Mouse (Mus musculus): ENCODE results near the gene Oaf. TPM values are rescaled to one million over a fixed set of nuclear protein-coding genes. Genes with fewer than 3 reads are reported as not detected.

The Oaf gene
- polyA plus RNA-seq, 1 experiment from 2014 or later, result 3.2 TPM

DNA sequence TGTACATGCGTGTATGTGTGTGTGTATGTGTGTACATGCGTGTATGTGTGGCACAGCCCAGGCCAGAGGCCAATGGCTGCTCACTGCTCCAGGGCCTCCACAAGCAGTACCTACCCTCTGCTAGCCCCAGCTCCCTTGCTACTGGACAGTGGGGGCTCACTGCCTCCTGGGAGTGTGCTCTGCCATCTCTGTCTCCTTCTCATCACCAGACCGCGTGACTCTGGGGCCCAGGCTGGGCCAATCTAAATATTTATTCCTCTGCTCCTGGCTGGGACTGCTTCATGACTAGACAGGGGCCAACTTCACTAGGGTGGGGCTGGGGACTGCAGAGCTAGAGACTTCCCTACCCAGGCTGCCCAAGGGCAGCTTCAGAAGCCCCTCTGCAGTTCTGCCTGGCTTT lies 7.9 kb downstream of the Oaf start:
- no peaks in the 10 kb centered on the region for H3K9me3 ChIP-seq (replicated peaks; ENCODE audit: control insufficient read depth, low read length, poor library complexity, severe bottlenecking)
- ATAC-seq, result no peak
- 73% methylated on average over 4 of the region's 4 CpGs for WGBS
- no peak overlapping the region for H3K4me3 ChIP-seq (ENCODE audit: low read depth, low read length)
- no peaks in the 10 kb centered on the region for H3K4me1 ChIP-seq (ENCODE audit: control insufficient read depth, insufficient read depth, low read length)
- no peak overlapping the region for H3K4me2 ChIP-seq (ENCODE audit: low read length)
- H3K27ac ChIP-seq (ENCODE audit: low read length), result no peak overlapping the region
- no peaks in the 10 kb centered on the region for H3K36me3 ChIP-seq (ENCODE audit: control insufficient read depth, insufficient read depth, low read length)
- no peak overlapping the region for H3K9ac ChIP-seq (ENCODE audit: low read depth, low read length)
- H3K27me3 ChIP-seq (ENCODE audit: control insufficient read depth, insufficient read depth, low read depth, low read length), result no peaks in the 10 kb centered on the region

DNA sequence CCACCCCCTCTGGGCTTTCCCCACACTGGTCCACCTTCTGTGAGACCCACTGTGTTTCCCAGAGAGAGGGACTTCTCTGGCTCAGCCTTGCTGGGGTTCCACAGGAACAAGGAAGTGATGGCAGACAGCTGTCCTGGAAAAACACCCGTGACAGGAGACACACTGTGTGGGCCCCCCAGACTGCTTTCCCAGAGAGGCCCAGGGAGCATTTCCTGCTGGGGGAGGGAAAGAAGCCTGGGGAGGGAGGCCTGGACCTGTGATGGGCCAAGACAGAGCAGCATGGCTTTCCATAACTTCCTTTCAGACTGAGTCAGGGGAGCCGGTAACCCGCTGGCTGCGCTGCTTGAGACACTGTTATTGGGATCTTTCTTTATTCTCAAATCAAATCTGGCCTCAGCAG lies 8.8 kb downstream of the Oaf start:
- no peak for ATAC-seq
- 73% methylated on average over 4 of the region's 4 CpGs for WGBS

GRCm38 (mm10) chr9:43229962-43230361 lies 9.7 kb downstream of the Oaf start:
- Histone ChIP-seq H3K9me3 (replicated peaks; ENCODE audit: control insufficient read depth, low read length, poor library complexity, severe bottlenecking) (no peaks in the 10 kb centered on the region), H3K4me3 (ENCODE audit: low read depth, low read length) (no peak overlapping the region), H3K9ac (ENCODE audit: low read depth, low read length) (no peak overlapping the region), H3K27me3 (ENCODE audit: control insufficient read depth, insufficient read depth, low read depth, low read length) (no peaks in the 10 kb centered on the region), H3K4me1 (ENCODE audit: control insufficient read depth, insufficient read depth, low read length) (no peaks in the 10 kb centered on the region), H3K36me3 (ENCODE audit: control insufficient read depth, insufficient read depth, low read length) (no peaks in the 10 kb centered on the region), H3K27ac (ENCODE audit: low read length) (no peak overlapping the region), H3K4me2 (ENCODE audit: low read length) (no peak overlapping the region)
- no peak for ATAC-seq
- WGBS, result 90% methylated on average over 7 of the region's 7 CpGs

More for the DNA sequence above, 8.8 kb downstream of the Oaf start:
- Histone ChIP-seq H3K27ac (ENCODE audit: low read length) (no peak overlapping the region), H3K36me3 (ENCODE audit: control insufficient read depth, insufficient read depth, low read length) (no peaks in the 10 kb centered on the region), H3K4me2 (ENCODE audit: low read length) (no peak overlapping the region), H3K4me3 (ENCODE audit: low read depth, low read length) (no peak overlapping the region), H3K27me3 (ENCODE audit: control insufficient read depth, insufficient read depth, low read depth, low read length) (no peaks in the 10 kb centered on the region), H3K9me3 (replicated peaks; ENCODE audit: control insufficient read depth, low read length, poor library complexity, severe bottlenecking) (no peaks in the 10 kb centered on the region), H3K4me1 (ENCODE audit: control insufficient read depth, insufficient read depth, low read length) (no peaks in the 10 kb centered on the region), H3K9ac (ENCODE audit: low read depth, low read length) (no peak overlapping the region)

GRCm38 (mm10) chr9:43229398-43229895 lies 10.3 kb downstream of the Oaf start:
- Histone ChIP-seq H3K36me3 (ENCODE audit: control insufficient read depth, insufficient read depth, low read length) (no peaks in the 10 kb centered on the region), H3K9me3 (replicated peaks; ENCODE audit: control insufficient read depth, low read length, poor library complexity, severe bottlenecking) (no peaks in the 10 kb centered on the region), H3K4me2 (ENCODE audit: low read length) (no peak overlapping the region), H3K27me3 (ENCODE audit: control insufficient read depth, insufficient read depth, low read depth, low read length) (no peaks in the 10 kb centered on the region), H3K27ac (ENCODE audit: low read length) (no peak overlapping the region), H3K9ac (ENCODE audit: low read depth, low read length) (no peak overlapping the region), H3K4me3 (ENCODE audit: low read depth, low read length) (no peak overlapping the region), H3K4me1 (ENCODE audit: control insufficient read depth, insufficient read depth, low read length) (no peaks in the 10 kb centered on the region)
- ATAC-seq, result no peak
- 87% methylated on average over 10 of the region's 10 CpGs for WGBS

DNA sequence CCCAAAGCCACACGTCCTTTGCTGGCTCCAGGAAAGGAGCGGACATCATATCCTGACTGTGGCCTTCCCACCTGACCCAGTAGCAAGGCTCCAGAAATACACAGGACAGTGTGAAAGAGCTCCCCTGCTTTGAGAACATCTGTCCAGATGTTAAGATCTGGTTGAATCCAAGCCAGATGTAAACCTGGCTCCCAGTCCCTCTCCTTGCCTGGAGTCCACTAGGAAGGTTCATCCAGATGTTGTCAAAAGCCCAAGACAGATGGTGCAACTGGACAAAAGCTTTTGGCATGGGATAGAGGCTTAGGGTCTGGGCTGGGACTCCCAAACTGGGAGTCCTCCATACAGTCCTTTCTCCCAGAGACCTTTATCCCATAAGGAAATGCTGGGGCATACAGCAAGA lies 11.0 kb downstream of the Oaf start:
- no peak overlapping the region for H3K4me2 ChIP-seq (ENCODE audit: low read length)
- no peak overlapping the region for H3K4me3 ChIP-seq (ENCODE audit: low read depth, low read length)
- no peaks in the 10 kb centered on the region for H3K27me3 ChIP-seq (ENCODE audit: control insufficient read depth, insufficient read depth, low read depth, low read length)
- no peaks in the 10 kb centered on the region for H3K36me3 ChIP-seq (ENCODE audit: control insufficient read depth, insufficient read depth, low read length)
- H3K27ac ChIP-seq (ENCODE audit: low read length), result no peak overlapping the region
- H3K9me3 ChIP-seq (replicated peaks; ENCODE audit: control insufficient read depth, low read length, poor library complexity, severe bottlenecking), result no peaks in the 10 kb centered on the region
- WGBS, result 94% methylated on average over 2 of the region's 2 CpGs
- H3K9ac ChIP-seq (ENCODE audit: low read depth, low read length), result no peak overlapping the region
- no peaks in the 10 kb centered on the region for H3K4me1 ChIP-seq (ENCODE audit: control insufficient read depth, insufficient read depth, low read length)
- ATAC-seq, result no peak

DNA sequence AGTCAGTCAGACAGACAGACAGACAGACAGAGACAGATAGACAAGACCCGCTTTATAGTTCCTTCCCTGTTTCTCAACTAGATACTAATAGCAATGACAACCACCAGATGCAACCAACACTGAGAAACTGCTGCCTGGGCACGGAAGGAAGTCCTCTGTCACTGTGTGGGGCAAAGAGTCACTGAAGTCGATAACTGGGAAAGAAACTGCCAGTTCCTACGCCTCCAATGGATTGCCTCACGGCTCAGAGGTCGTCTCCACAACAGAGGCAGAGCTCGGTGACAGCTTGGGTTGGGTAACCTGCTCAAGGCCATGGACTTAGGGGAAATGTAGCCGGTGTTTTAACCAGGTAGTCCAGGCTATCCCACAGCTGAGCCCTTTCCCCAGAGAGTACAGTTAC lies 12.1 kb downstream of the Oaf start:
- no peaks in the 10 kb centered on the region for H3K4me1 ChIP-seq (ENCODE audit: control insufficient read depth, insufficient read depth, low read length)
- H3K4me2 ChIP-seq (ENCODE audit: low read length), result no peak overlapping the region
- no peak for ATAC-seq
- no peak overlapping the region for H3K27ac ChIP-seq (ENCODE audit: low read length)
- H3K4me3 ChIP-seq (ENCODE audit: low read depth, low read length), result no peak overlapping the region
- H3K9me3 ChIP-seq (replicated peaks; ENCODE audit: control insufficient read depth, low read length, poor library complexity, severe bottlenecking), result no peaks in the 10 kb centered on the region
- H3K27me3 ChIP-seq (ENCODE audit: control insufficient read depth, insufficient read depth, low read depth, low read length), result no peaks in the 10 kb centered on the region
- no peak overlapping the region for H3K9ac ChIP-seq (ENCODE audit: low read depth, low read length)
- 90% methylated on average over 8 of the region's 8 CpGs for WGBS
- H3K36me3 ChIP-seq (ENCODE audit: control insufficient read depth, insufficient read depth, low read length), result no peaks in the 10 kb centered on the region

- Histone ChIP-seq H3K4me2 (ENCODE audit: low read length) (no peak overlapping the region), H3K4me3 (ENCODE audit: low read depth, low read length) (no peak overlapping the region), H3K27me3 (ENCODE audit: control insufficient read depth, insufficient read depth, low read depth, low read length) (no peaks in the 10 kb centered on the region), H3K9ac (ENCODE audit: low read depth, low read length) (no peak overlapping the region), H3K9me3 (replicated peaks; ENCODE audit: control insufficient read depth, low read length, poor library complexity, severe bottlenecking) (no peaks in the 10 kb centered on the region), H3K36me3 (ENCODE audit: control insufficient read depth, insufficient read depth, low read length) (no peaks in the 10 kb centered on the region), H3K27ac (ENCODE audit: low read length) (no peak overlapping the region), H3K4me1 (ENCODE audit: control insufficient read depth, insufficient read depth, low read length) (no peaks in the 10 kb centered on the region)
- no peak for ATAC-seq
- 74% methylated on average over 9 of the region's 9 CpGs for WGBS
These were observed 13.0 kb downstream of the Oaf start for GRCm38 (mm10) chr9:43226573-43227160.

DNA sequence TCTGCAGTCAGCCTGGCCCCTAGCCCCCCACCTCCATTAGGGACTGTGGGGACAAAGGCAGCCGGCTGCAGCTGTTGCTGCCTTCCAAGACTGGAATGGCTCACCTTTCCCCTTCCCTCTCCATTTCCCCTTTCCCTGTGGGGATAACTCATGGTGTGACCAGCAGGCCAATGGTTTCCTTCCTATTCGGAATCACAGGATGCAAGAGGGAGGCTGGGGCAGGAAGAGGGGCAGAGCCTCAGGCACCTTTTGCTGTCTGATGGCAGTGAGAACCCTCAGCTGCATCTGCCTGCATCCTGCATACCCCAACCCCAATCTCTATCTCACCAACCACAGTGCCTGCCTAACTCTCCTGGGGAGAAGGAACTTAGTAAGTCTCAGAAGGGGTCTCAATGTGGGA lies 14.2 kb downstream of the Oaf start:
- no peaks in the 10 kb centered on the region for H3K27me3 ChIP-seq (ENCODE audit: control insufficient read depth, insufficient read depth, low read depth, low read length)
- no peak for ATAC-seq
- H3K4me2 ChIP-seq (ENCODE audit: low read length), result no peak overlapping the region
- H3K4me1 ChIP-seq (ENCODE audit: control insufficient read depth, insufficient read depth, low read length), result no peaks in the 10 kb centered on the region
- H3K9ac ChIP-seq (ENCODE audit: low read depth, low read length), result no peak overlapping the region
- WGBS, result 50% methylated on average over 2 of the region's 2 CpGs
- no peak overlapping the region for H3K27ac ChIP-seq (ENCODE audit: low read length)
- H3K9me3 ChIP-seq (replicated peaks; ENCODE audit: control insufficient read depth, low read length, poor library complexity, severe bottlenecking), result no peaks in the 10 kb centered on the region
- H3K36me3 ChIP-seq (ENCODE audit: control insufficient read depth, insufficient read depth, low read length), result no peaks in the 10 kb centered on the region
- no peak overlapping the region for H3K4me3 ChIP-seq (ENCODE audit: low read depth, low read length)

- ATAC-seq, result no peak
- Histone ChIP-seq H3K9me3 (replicated peaks; ENCODE audit: control insufficient read depth, low read length, poor library complexity, severe bottlenecking) (no peaks in the 10 kb centered on the region), H3K4me2 (ENCODE audit: low read length) (no peak overlapping the region), H3K4me3 (ENCODE audit: low read depth, low read length) (no peak overlapping the region), H3K27ac (ENCODE audit: low read length) (no peak overlapping the region), H3K36me3 (ENCODE audit: control insufficient read depth, insufficient read depth, low read length) (no peaks in the 10 kb centered on the region), H3K9ac (ENCODE audit: low read depth, low read length) (no peak overlapping the region), H3K4me1 (ENCODE audit: control insufficient read depth, insufficient read depth, low read length) (no peaks in the 10 kb centered on the region), H3K27me3 (ENCODE audit: control insufficient read depth, insufficient read depth, low read depth, low read length) (no peaks in the 10 kb centered on the region)
- 58% methylated on average over 11 of the region's 11 CpGs for WGBS
These were observed 14.8 kb downstream of the Oaf start for GRCm38 (mm10) chr9:43224771-43225355.

All from midbrain, embryonic 16.5 days (tissue).